Mouse (Mus musculus) CH12.LX (cell line): Measurements from ENCODE around the gene Klhl32. TPM values are rescaled to one million over a fixed set of nuclear protein-coding genes. Genes with fewer than 3 reads are reported as not detected.

Source experiments
- DNase-seq: peaks from one replicate; pipeline ENCODE4 v3.0.0-alpha.2; 2013; ENCODE audit errors: extremely low read depth
- H3K27ac ChIP-seq: 2 replicates; pipeline ENCODE4 v1.5.1; 2012; ENCODE audit warnings: low read depth, mild to moderate bottlenecking, control low read depth, moderate library complexity; ENCODE audit not compliant: insufficient read depth
- H3K27me3 ChIP-seq: replicated peaks from 2 replicates; pipeline ENCODE3; 2012; ENCODE audit warnings: inconsistent platforms
- H3K36me3 ChIP-seq, 2 experiments: replicated peaks in 1 of 2; 2 replicates each; pipeline versions ENCODE3 to v1.6.1; 2012; ENCODE audit warnings: inconsistent platforms in 1 of 2, low read length in 1 of 2, mild to moderate bottlenecking in 1 of 2, mixed read lengths in 1 of 2, moderate library complexity in 1 of 2; ENCODE audit not compliant: control insufficient read depth in 1 of 2, insufficient read depth in 1 of 2
- H3K4me1 ChIP-seq, 2 experiments: 2 replicates each; pipeline ENCODE4 v1.6.1; 2012; ENCODE audit warnings: inconsistent platforms in 1 of 2, moderate library complexity in 1 of 2; ENCODE audit not compliant: insufficient read depth in 2 of 2, control insufficient read depth in 1 of 2
- H3K4me2 ChIP-seq: 2 replicates; pipeline ENCODE4 v1.6.1; 2012; ENCODE audit warnings: low read depth, mild to moderate bottlenecking, control low read depth; ENCODE audit not compliant: poor library complexity, insufficient read depth, severe bottlenecking
- H3K4me3 ChIP-seq, 3 experiments: fragments of 150-350 bp in 1 of 3; sonication (generic) in 1 of 3; replicated peaks in 1 of 3; 2 replicates each; pipeline versions ENCODE3 to v1.5.1; 2011 to 2012; ENCODE audit warnings: low read depth in 2 of 3, low read length in 2 of 3, mild to moderate bottlenecking in 2 of 3, moderate library complexity in 2 of 3, control low read depth in 1 of 3, improper control_type of control experiment in 1 of 3, inconsistent platforms in 1 of 3, mixed read lengths in 1 of 3; ENCODE audit not compliant: poor library complexity in 1 of 3
- H3K79me2 ChIP-seq: replicated peaks from 2 replicates; pipeline ENCODE4 v1.6.1; 2012; ENCODE audit warnings: mild to moderate bottlenecking, moderate library complexity; ENCODE audit not compliant: control insufficient read depth, poor library complexity, insufficient read depth, severe bottlenecking; ENCODE audit errors: extremely low read depth
- H3K9ac ChIP-seq: 2 replicates; pipeline ENCODE4 v1.6.1; 2012; ENCODE audit warnings: low read depth, mild to moderate bottlenecking, control low read depth, moderate library complexity; ENCODE audit not compliant: insufficient read depth
- H3K9me3 ChIP-seq: replicated peaks from 2 replicates; pipeline ENCODE3; 2012; ENCODE audit warnings: low read length, inconsistent platforms, mixed read lengths
- BHLHE40 ChIP-seq: IDR thresholded peaks from 2 replicates; pipeline ENCODE4 v1.6.1; 2011; ENCODE audit warnings: mild to moderate bottlenecking, low read depth, low read length, improper control_type of control experiment
- CHD2 ChIP-seq: IDR thresholded peaks from 2 replicates; pipeline ENCODE4 v1.6.1; 2011; ENCODE audit warnings: low read length, improper control_type of control experiment
- ETS1 ChIP-seq: conservative IDR thresholded peaks from 2 replicates; pipeline ENCODE4 v1.6.1; 2012; ENCODE audit warnings: low read depth, mild to moderate bottlenecking, inconsistent platforms, low read length, improper control_type of control experiment, moderate library complexity
- GABPA ChIP-seq: IDR thresholded peaks from 2 replicates; pipeline ENCODE4 v1.6.1; 2012; ENCODE audit warnings: low read depth, low read length, improper control_type of control experiment, inconsistent platforms; ENCODE audit not compliant: insufficient replicate concordance
- HCFC1 ChIP-seq: IDR thresholded peaks from 2 replicates; pipeline ENCODE4 v1.6.1; 2012; ENCODE audit warnings: low read depth, mild to moderate bottlenecking, inconsistent platforms, low read length, improper control_type of control experiment
- IRF4 ChIP-seq: IDR thresholded peaks from 2 replicates; pipeline ENCODE4 v1.6.1; 2014; ENCODE audit warnings: low read depth, mild to moderate bottlenecking, inconsistent platforms, low read length, improper control_type of control experiment
- KAT2A ChIP-seq: IDR thresholded peaks from 2 replicates; pipeline ENCODE4 v1.6.1; 2012; ENCODE audit warnings: low read length, improper control_type of control experiment, inconsistent platforms; ENCODE audit not compliant: insufficient replicate concordance
- MAFK ChIP-seq: IDR thresholded peaks from 2 replicates; pipeline ENCODE4 v1.6.1; 2011; ENCODE audit warnings: low read length, improper control_type of control experiment; ENCODE audit not compliant: insufficient replicate concordance
- PAX5 ChIP-seq: IDR thresholded peaks from 2 replicates; pipeline ENCODE4 v1.6.1; 2012; ENCODE audit warnings: low read length, inconsistent platforms, mixed read lengths
- POLR2A ChIP-seq: IDR thresholded peaks from 2 replicates; pipeline ENCODE4 v1.6.1; 2011; ENCODE audit warnings: low read depth, mild to moderate bottlenecking, improper control_type of control experiment, low read length
- RCOR1 ChIP-seq: conservative IDR thresholded peaks from 2 replicates; pipeline ENCODE4 v1.6.1; 2012; ENCODE audit warnings: low read depth, mild to moderate bottlenecking, inconsistent platforms, low read length, improper control_type of control experiment
- USF2 ChIP-seq: conservative IDR thresholded peaks from 2 replicates; pipeline ENCODE4 v1.6.1; 2011; ENCODE audit warnings: low read depth, low read length, improper control_type of control experiment
- ZC3H11A ChIP-seq: IDR thresholded peaks from 2 replicates; pipeline ENCODE4 v1.6.1; 2012; ENCODE audit warnings: low read depth, mild to moderate bottlenecking, inconsistent platforms, low read length, improper control_type of control experiment
- ZMIZ1 ChIP-seq: IDR thresholded peaks from 2 replicates; pipeline ENCODE4 v1.6.1; 2012; ENCODE audit warnings: low read depth, mild to moderate bottlenecking, inconsistent platforms, low read length, improper control_type of control experiment
- ZNF384 ChIP-seq: IDR thresholded peaks from 2 replicates; pipeline ENCODE4 v1.6.1; 2012; ENCODE audit warnings: low read depth, low read length, improper control_type of control experiment, inconsistent platforms
- dilution Hi-C: fragments of 300-500 bp; cut with MboI; formaldehyde crosslinking; loops from 2 replicates; pipeline ENCODE4 v1.14.3; 2020; ENCODE audit warnings: low sequenced_read_pairs; ENCODE audit not compliant: extremely low pct_unique_long_range_greater_than_20kb, extremely low pct_ligation_motif_present
- in situ Hi-C: fragments of 300-500 bp; cut with MboI; formaldehyde crosslinking; loops from 3 replicates; pipeline ENCODE4 v1.14.3; 2019; ENCODE audit warnings: low sequenced_read_pairs, low pct_ligation_motif_present, low pct_unique_long_range_greater_than_20kb, mixed read lengths
- polyA plus RNA-seq: library from polyadenylated mRNA; unstranded; fragments of >175 nt; gene quantifications from 2 replicates; pipeline ENCODE4 v1.2.1, GENCODE M21; 2012; ENCODE audit warnings: low read depth; ENCODE audit not compliant: insufficient read length
- total RNA-seq, 2 experiments: library from RNA; depleted of rRNA; stranded (reverse); fragments of 300-350 nt in 1 of 2; fragments of >200 nt in 1 of 2; gene quantifications; 2 replicates each; pipeline ENCODE4 v1.2.3; 2012 to 2014

The Klhl32 gene
- total and polyA plus RNA-seq, 3 experiments = 0.55 to 1.1 (median 0.60) TPM

GRCm38 (mm10) chr4:24801343-24801742, 49.6 kb downstream of the Klhl32 start:
- Histone ChIP-seq H3K9me3 (no peaks in the 10 kb centered on the region), H3K4me1 (peaks cover 7 to 11% of the 10 kb centered on the region in 2 experiments; a peak in 3 of 4 replicates), H3K27ac (no peak overlapping the region), H3K79me2 (no peaks in the 10 kb centered on the region), H3K36me3 (no peaks in the 10 kb centered on the region), H3K27me3 (no peaks in the 10 kb centered on the region)
- in situ Hi-C loops = no loop called here
- TF ChIP-seq ZC3H11A (no peak), MAFK (no peak), USF2 (no peak), BHLHE40 (no peak), POLR2A (no peak), ZNF384 (no peak), CHD2 (no peak)
- TF ChIP-seq, all 38 proteins: peak for 0
- no peak overlapping the region for H3K4me2 ChIP-seq
- dilution Hi-C loops = no loop called here
- no peak for DNase-seq
- no peak overlapping the region for H3K9ac ChIP-seq
- H3K4me3 ChIP-seq = no peak overlapping the region

GRCm38 (mm10) chr4:24800345-24800936, 50.5 kb downstream of the Klhl32 start:
- Histone ChIP-seq H3K27ac (no peak overlapping the region), H3K4me1 (peaks cover 8 to 11% of the 10 kb centered on the region in 2 experiments; a peak in 3 of 4 replicates), H3K4me3 (no peak overlapping the region), H3K27me3 (no peaks in the 10 kb centered on the region), H3K79me2 (no peaks in the 10 kb centered on the region), H3K4me2 (no peak overlapping the region), H3K9me3 (no peaks in the 10 kb centered on the region), H3K9ac (no peak overlapping the region), H3K36me3 (no peaks in the 10 kb centered on the region)
- in situ Hi-C loops (no loop called here), dilution Hi-C loops (no loop called here)
- DNase-seq = no peak
- TF ChIP-seq GABPA (no peak), PAX5 (no peak), ZMIZ1 (no peak), BHLHE40 (no peak), HCFC1 (no peak), RCOR1 (no peak), KAT2A (no peak), IRF4 (no peak), ETS1 (no peak)
